Mouse (Mus musculus): ENCODE results near the gene Gm26661. TPM values are rescaled to one million over a fixed set of nuclear protein-coding genes. Genes with fewer than 3 reads are reported as not detected.

The Gm26661 gene
- polyA plus RNA-seq, 1 experiment from 2014 or later, result not detected

DNA sequence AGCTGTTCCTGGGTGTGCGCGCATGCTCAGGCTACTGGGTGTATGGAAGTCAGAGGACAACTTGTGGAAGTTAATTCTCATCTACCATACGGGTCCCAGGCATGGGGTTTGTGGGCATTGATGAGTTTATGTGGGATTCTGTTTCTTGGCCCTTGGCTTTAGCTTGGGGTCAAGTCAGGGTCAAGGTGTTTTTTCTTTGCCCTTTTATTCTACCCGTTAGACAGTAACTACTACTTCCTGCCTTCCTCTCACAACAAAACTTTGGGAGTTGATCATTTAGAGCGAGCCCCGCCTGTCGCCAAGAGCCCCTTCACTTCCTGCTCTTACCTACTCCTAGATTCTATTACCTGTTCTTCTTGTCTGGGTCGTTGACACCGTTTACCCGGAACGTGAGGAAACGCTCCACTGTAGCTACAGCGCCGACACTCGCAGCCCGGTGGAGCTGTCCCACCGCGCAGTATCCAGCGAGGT is 291 bp upstream of the Gm26661 start:
- no peak overlapping the region for H3K27ac ChIP-seq (ENCODE audit: low read depth, low read length)
- ATAC-seq (ENCODE audit: low FRiP score), result peak; percentile 17; the same call in 1 of the 2 replicates
- H3K9ac ChIP-seq (ENCODE audit: low read depth, low read length), result 0 out of 2 replicates have a peak overlapping the region, but pooled peaks have one; percentile 27
- no peaks in the 10 kb centered on the region for H3K9me3 ChIP-seq (ENCODE audit: control insufficient read depth, low read length)
- 15% methylated on average over 19 of the region's 19 CpGs for WGBS
- H3K4me1 ChIP-seq (replicated peaks; ENCODE audit: control insufficient read depth, insufficient read depth, low read length), result peaks cover 2% of the 10 kb centered on the region; the same call in 1 of the 2 replicates
- H3K4me3 ChIP-seq (ENCODE audit: low read depth, low read length), result peak overlapping the region; percentile 31
- H3K4me2 ChIP-seq (replicated peaks; ENCODE audit: low read depth, low read length), result peak overlapping the region; percentile 87
- H3K36me3 ChIP-seq (ENCODE audit: control insufficient read depth, insufficient read depth, low read length), result no peaks in the 10 kb centered on the region
- no peak for DNase-seq (ENCODE audit: low spot score)
- 0 out of 2 replicates have a peak, but pooled peaks cover 3% of the 10 kb centered on the region for H3K27me3 ChIP-seq (ENCODE audit: control insufficient read depth, insufficient read depth, low read length)

DNA sequence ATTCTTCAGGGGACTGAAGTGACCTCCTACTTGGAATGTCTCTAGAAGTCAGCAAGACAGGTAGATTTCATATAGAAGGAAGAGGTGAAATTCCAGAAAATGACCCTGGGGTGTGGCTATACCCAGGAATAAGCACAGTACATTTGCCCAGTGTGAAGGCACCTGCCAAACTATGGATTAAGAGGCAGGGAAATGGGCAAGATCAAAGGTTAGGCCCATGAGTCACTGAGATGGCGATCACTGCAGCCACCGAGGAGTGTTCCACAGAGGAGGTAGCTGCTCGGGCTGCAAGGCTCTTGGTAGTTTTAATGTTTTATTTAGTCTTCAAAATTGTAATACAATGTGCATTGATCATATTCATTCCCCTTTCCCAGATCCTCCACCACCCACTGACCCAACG is 4.6 kb downstream of the Gm26661 start:
- Histone ChIP-seq H3K27me3 (ENCODE audit: control insufficient read depth, insufficient read depth, low read length) (0 out of 2 replicates have a peak, but pooled peaks cover 3% of the 10 kb centered on the region), H3K9ac (ENCODE audit: low read depth, low read length) (no peak overlapping the region), H3K27ac (ENCODE audit: low read depth, low read length) (no peak overlapping the region), H3K9me3 (ENCODE audit: control insufficient read depth, low read length) (no peaks in the 10 kb centered on the region), H3K4me1 (replicated peaks; ENCODE audit: control insufficient read depth, insufficient read depth, low read length) (peaks cover 2% of the 10 kb centered on the region; the same call in 1 of the 2 replicates), H3K4me3 (ENCODE audit: low read depth, low read length) (no peak overlapping the region), H3K4me2 (replicated peaks; ENCODE audit: low read depth, low read length) (no peak overlapping the region), H3K36me3 (ENCODE audit: control insufficient read depth, insufficient read depth, low read length) (no peaks in the 10 kb centered on the region)
- 75% methylated on average over 4 of the region's 4 CpGs for WGBS
- DNase-seq (ENCODE audit: low spot score), result no peak
- no peak for ATAC-seq (ENCODE audit: low FRiP score)

DNA sequence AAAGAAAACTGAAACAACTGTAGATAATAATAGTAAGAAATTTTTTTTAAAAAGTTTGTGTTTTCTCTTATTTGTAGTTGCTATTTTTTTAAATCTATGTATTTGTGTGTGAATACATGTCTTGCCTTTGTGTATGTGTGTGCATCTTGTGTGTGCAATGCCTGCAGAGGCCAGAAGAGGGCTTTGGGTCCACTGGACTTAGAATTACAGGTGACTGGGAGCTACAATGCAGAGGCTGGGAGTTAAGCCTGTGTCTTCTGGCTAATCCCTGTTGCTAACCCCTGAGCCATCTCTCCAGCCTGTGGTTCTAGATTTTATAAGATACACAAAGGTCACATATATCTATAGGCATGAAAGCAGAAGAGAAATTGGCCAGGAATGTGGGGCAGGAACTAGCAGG is 9.2 kb downstream of the Gm26661 start:
- no peak for DNase-seq (ENCODE audit: low spot score)
- Histone ChIP-seq H3K9ac (ENCODE audit: low read depth, low read length) (no peak overlapping the region), H3K4me2 (replicated peaks; ENCODE audit: low read depth, low read length) (no peak overlapping the region), H3K9me3 (ENCODE audit: control insufficient read depth, low read length) (no peaks in the 10 kb centered on the region), H3K4me1 (replicated peaks; ENCODE audit: control insufficient read depth, insufficient read depth, low read length) (no peaks in the 10 kb centered on the region), H3K27ac (ENCODE audit: low read depth, low read length) (no peak overlapping the region), H3K27me3 (ENCODE audit: control insufficient read depth, insufficient read depth, low read length) (no peaks in the 10 kb centered on the region), H3K4me3 (ENCODE audit: low read depth, low read length) (no peak overlapping the region), H3K36me3 (ENCODE audit: control insufficient read depth, insufficient read depth, low read length) (no peaks in the 10 kb centered on the region)
- ATAC-seq (ENCODE audit: low FRiP score), result no peak

DNA sequence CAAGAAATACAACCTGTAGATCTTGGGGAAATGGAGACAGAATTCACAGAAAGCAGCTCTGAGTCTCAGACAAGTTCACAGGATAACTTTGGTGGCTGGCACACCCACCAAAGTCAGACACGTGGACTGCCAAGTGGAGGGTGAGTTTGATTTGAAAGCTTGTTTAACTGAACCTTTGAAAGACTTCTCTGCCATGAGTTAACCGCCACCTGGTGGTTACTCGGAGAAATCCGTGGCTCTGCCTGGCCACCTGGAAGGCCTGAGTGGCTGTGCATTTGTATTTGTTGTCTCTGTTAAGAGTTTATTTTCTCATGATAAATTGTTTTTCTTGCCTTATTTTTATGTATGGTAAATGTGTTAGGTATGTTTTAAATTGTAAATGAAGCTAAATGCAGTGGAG is 10.4 kb downstream of the Gm26661 start:
- no peak overlapping the region for H3K4me2 ChIP-seq (replicated peaks; ENCODE audit: low read depth, low read length)
- H3K27me3 ChIP-seq (ENCODE audit: control insufficient read depth, insufficient read depth, low read length), result no peaks in the 10 kb centered on the region
- 11% methylated on average over 4 of the region's 4 CpGs for WGBS
- ATAC-seq (ENCODE audit: low FRiP score) (no peak), DNase-seq (ENCODE audit: low spot score) (peak; percentile 59)
- no peaks in the 10 kb centered on the region for H3K36me3 ChIP-seq (ENCODE audit: control insufficient read depth, insufficient read depth, low read length)
- no peaks in the 10 kb centered on the region for H3K4me1 ChIP-seq (replicated peaks; ENCODE audit: control insufficient read depth, insufficient read depth, low read length)
- H3K4me3 ChIP-seq (ENCODE audit: low read depth, low read length), result no peak overlapping the region
- no peaks in the 10 kb centered on the region for H3K9me3 ChIP-seq (ENCODE audit: control insufficient read depth, low read length)
- H3K27ac ChIP-seq (ENCODE audit: low read depth, low read length), result no peak overlapping the region
- H3K9ac ChIP-seq (ENCODE audit: low read depth, low read length), result no peak overlapping the region

DNA sequence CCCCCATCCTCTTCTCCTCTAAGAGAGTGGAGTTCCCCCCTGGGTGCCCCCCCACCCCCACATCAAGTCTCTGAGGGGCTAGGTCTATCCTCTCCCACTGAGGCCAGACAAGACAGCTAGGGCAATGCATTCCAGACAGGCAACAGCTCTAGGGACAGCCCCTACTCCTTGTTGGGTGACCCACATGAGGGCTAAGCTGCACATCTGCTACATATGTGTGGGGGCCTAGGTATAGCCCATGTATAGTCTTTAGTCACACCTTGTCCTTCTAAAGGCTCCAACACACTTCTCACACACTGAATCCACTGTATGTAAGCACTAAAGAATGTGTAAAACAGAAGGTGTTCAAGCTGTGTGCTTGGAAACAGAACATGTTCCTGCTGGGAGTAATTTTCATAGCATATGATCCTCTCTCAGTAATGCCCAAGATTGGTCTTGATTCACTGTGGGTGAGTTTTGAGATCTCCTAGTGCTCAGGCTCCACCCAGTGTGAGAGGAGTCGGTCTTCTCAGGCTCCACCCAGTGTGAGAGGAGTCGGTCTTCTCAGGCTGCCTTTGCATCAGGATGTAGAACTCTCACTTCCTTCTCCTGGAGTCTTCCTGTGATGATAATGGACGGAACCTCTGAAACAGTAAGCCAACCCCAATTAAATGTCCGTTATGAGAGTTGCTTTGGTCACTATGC is 12.6 kb downstream of the Gm26661 start:
- Histone ChIP-seq H3K27ac (ENCODE audit: low read depth, low read length) (no peak overlapping the region), H3K27me3 (ENCODE audit: control insufficient read depth, insufficient read depth, low read length) (no peaks in the 10 kb centered on the region), H3K4me2 (replicated peaks; ENCODE audit: low read depth, low read length) (no peak overlapping the region), H3K36me3 (ENCODE audit: control insufficient read depth, insufficient read depth, low read length) (no peaks in the 10 kb centered on the region), H3K4me3 (ENCODE audit: low read depth, low read length) (no peak overlapping the region), H3K4me1 (replicated peaks; ENCODE audit: control insufficient read depth, insufficient read depth, low read length) (no peaks in the 10 kb centered on the region), H3K9ac (ENCODE audit: low read depth, low read length) (no peak overlapping the region), H3K9me3 (ENCODE audit: control insufficient read depth, low read length) (no peaks in the 10 kb centered on the region)
- ATAC-seq (ENCODE audit: low FRiP score) (no peak), DNase-seq (ENCODE audit: low spot score) (no peak)
- whole genome bisulfite sequencing, result 63% methylated on average over 4 of the region's 4 CpGs

DNA sequence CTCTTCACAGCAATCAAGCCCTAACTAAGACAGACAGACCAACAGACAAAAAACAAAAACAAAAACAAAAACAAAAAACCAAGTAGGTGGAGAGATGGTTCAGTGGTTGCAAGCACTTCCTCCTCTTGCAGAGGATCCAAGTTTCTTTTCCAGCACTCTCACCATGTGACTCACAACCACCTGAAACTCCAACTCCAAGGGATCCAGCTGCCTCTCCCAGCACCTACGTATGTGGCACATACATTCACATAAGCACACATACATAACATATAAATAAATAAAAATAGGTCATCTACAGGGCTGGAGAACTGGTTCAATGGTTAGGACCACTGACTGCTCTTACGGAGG is 13.1 kb downstream of the Gm26661 start:
- ATAC-seq (ENCODE audit: low FRiP score), result no peak
- Histone ChIP-seq H3K4me1 (replicated peaks; ENCODE audit: control insufficient read depth, insufficient read depth, low read length) (no peaks in the 10 kb centered on the region), H3K27ac (ENCODE audit: low read depth, low read length) (no peak overlapping the region), H3K4me3 (ENCODE audit: low read depth, low read length) (no peak overlapping the region), H3K27me3 (ENCODE audit: control insufficient read depth, insufficient read depth, low read length) (no peaks in the 10 kb centered on the region), H3K4me2 (replicated peaks; ENCODE audit: low read depth, low read length) (no peak overlapping the region), H3K36me3 (ENCODE audit: control insufficient read depth, insufficient read depth, low read length) (no peaks in the 10 kb centered on the region), H3K9ac (ENCODE audit: low read depth, low read length) (no peak overlapping the region), H3K9me3 (ENCODE audit: control insufficient read depth, low read length) (no peaks in the 10 kb centered on the region)
- WGBS, result 97% methylated on average over 2 of the region's 2 CpGs
- DNase-seq (ENCODE audit: low spot score), result no peak

DNA sequence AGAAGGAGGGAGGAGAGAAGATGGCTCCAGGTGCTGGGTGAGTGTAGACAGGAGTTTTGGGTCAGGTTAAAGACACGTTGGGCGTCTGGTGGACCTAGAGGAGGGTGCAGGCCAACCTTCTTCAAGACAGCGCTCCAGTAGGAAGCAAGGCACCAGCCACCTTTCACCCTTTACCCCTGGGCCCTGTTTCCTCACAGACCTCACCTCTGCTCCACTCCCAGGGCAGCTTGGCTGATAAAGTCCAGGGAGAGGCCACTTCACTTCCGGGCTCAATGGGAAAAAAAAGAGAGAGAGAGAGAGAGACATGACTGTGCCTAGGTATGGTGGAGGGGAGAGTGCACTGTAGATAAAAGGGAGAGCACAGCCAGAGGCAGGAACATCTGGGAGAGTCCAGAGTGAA is 16.3 kb downstream of the Gm26661 start:
- DNase-seq (ENCODE audit: low spot score), result no peak
- 77% methylated on average over 4 of the region's 4 CpGs for WGBS
- Histone ChIP-seq H3K9me3 (ENCODE audit: control insufficient read depth, low read length) (no peaks in the 10 kb centered on the region), H3K4me3 (ENCODE audit: low read depth, low read length) (no peak overlapping the region), H3K4me2 (replicated peaks; ENCODE audit: low read depth, low read length) (no peak overlapping the region), H3K36me3 (ENCODE audit: control insufficient read depth, insufficient read depth, low read length) (no peaks in the 10 kb centered on the region), H3K27me3 (ENCODE audit: control insufficient read depth, insufficient read depth, low read length) (no peaks in the 10 kb centered on the region), H3K9ac (ENCODE audit: low read depth, low read length) (no peak overlapping the region), H3K27ac (ENCODE audit: low read depth, low read length) (no peak overlapping the region), H3K4me1 (replicated peaks; ENCODE audit: control insufficient read depth, insufficient read depth, low read length) (no peaks in the 10 kb centered on the region)
- ATAC-seq (ENCODE audit: low FRiP score), result no peak

DNA sequence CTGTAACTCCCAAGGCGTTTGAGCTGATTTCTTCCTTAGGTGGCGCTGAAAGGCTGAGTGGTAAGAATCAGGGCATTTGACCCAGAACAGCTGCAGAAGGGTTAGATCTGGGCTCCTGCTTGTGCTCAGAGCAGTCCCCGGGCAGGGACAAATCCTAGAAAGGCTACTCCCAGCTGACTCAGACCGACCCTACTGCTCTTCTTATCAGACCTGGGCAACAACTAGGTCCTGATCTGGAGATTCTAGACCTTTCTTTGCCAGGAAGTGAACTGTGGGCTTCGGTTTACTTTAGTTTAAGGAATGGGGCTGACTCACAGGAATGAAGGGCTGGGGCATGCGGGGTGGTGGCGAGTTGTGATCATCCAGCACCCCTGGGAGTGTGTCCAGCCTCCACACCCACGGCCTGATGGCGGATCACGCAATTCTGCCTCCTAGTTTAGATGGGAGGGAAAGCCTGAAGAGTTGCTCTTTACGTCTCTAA is 17.2 kb downstream of the Gm26661 start:
- ATAC-seq (ENCODE audit: low FRiP score), result no peak
- H3K4me2 ChIP-seq (replicated peaks; ENCODE audit: low read depth, low read length), result no peak overlapping the region
- no peak for DNase-seq (ENCODE audit: low spot score)
- H3K36me3 ChIP-seq (ENCODE audit: control insufficient read depth, insufficient read depth, low read length), result no peaks in the 10 kb centered on the region
- H3K27ac ChIP-seq (ENCODE audit: low read depth, low read length), result no peak overlapping the region
- H3K9me3 ChIP-seq (ENCODE audit: control insufficient read depth, low read length), result no peaks in the 10 kb centered on the region
- H3K4me1 ChIP-seq (replicated peaks; ENCODE audit: control insufficient read depth, insufficient read depth, low read length), result no peaks in the 10 kb centered on the region
- WGBS, result 71% methylated on average over 11 of the region's 11 CpGs
- no peaks in the 10 kb centered on the region for H3K27me3 ChIP-seq (ENCODE audit: control insufficient read depth, insufficient read depth, low read length)
- H3K9ac ChIP-seq (ENCODE audit: low read depth, low read length), result no peak overlapping the region
- H3K4me3 ChIP-seq (ENCODE audit: low read depth, low read length), result no peak overlapping the region

Data from hindbrain, embryonic 11.5 days (tissue).